Mouse (Mus musculus): ENCODE data around the gene Ap5s1.

DNA sequence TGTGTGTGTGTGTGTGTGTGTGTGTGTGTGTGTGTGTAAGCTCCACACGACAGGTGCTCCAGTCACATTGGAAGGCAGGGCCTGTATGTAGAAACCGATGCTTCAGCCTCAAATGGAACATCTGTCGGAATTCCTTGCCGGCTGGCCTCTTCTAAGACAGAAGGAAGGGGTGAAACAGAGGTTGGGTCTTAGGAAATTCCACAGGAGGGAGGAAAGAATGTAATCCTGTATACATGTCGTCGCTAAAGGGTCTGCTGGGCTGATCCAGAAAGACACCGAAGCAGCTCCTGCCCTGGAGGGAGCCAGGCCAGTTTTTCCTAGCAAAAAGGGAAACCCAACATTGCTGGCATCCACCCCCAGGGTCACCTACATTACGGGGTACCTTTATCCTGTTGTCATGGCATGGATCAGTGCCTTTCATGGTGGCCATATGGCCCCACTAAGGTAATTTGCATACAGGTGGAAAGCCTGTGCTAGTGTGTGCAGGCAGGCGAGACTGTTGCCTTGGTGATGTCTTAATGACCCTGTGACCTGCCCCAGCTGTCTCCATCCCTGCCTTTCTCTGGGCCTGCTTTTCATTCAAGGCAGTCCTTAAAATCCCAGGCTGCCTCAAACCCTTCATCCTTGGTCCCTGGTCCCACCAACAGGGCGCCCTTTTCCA lies 16.4 kb upstream of the Ap5s1 start:
- TF ChIP-seq BHLHE40 (IDR thresholded peaks at IDR 0.05; ENCODE audit: low read depth, low read length) (peak; percentile 70), POLR2A (IDR thresholded peaks at IDR 0.05; ENCODE audit: low read depth, low read length) (no peak), USF2 (conservative IDR thresholded peaks at IDR 0.05; ENCODE audit: low read depth, low read length) (no peak), CTCF (conservative IDR thresholded peaks at IDR 0.05 in 1 of 2, IDR thresholded peaks at IDR 0.05 in 1 of 2; ENCODE audit: low read depth in 2 of 2, low read length in 2 of 2) (no peak), RAD21 (IDR thresholded peaks at IDR 0.05; ENCODE audit: low read depth, low read length) (no peak), HCFC1 (IDR thresholded peaks at IDR 0.05; ENCODE audit: low read depth, low read length) (no peak), KAT2A (IDR thresholded peaks at IDR 0.05; ENCODE audit: insufficient replicate concordance, low read length) (no peak), NELFE (IDR thresholded peaks at IDR 0.05; ENCODE audit: low read depth, low read length) (no peak), TCF12 (IDR thresholded peaks at IDR 0.05; ENCODE audit: low read depth, low read length) (peak; percentile 89), ZNF384 (IDR thresholded peaks at IDR 0.05; ENCODE audit: low read depth, low read length) (no peak)

All from CH12.LX (cell line).